Mouse (Mus musculus) adrenal gland (tissue): Measurements from ENCODE around the gene Erc2.

Experiments
- intact Hi-C: fragments of 180-260 bp; cut with DNase I; formaldehyde crosslinking; loops from one replicate; pipeline ENCODE4 v1.15.1; 2025

Erc2 gene

GRCm38 (mm10) chr14:28420596-28420995 lies 798.4 kb downstream of the Erc2 start:
- intact Hi-C loops, result no loop called here

- intact Hi-C loops, result no loop called here
Observed at GRCm38 (mm10) chr14:28426610-28427009, 804.4 kb downstream of the Erc2 start.

- intact Hi-C loops, result no loop called here
Observed at GRCm38 (mm10) chr14:28431703-28432309, 809.6 kb downstream of the Erc2 start.

GRCm38 (mm10) chr14:28434996-28435395 lies 812.8 kb downstream of the Erc2 start:
- intact Hi-C loops, result no loop called here

GRCm38 (mm10) chr14:28439171-28439570 lies 816.9 kb downstream of the Erc2 start:
- intact Hi-C loops, result no loop called here

GRCm38 (mm10) chr14:28441240-28441967 lies 819.2 kb downstream of the Erc2 start:
- intact Hi-C loops, result no loop called here

GRCm38 (mm10) chr14:28443254-28443944 lies 821.2 kb downstream of the Erc2 start:
- intact Hi-C loops, result no loop called here

- intact Hi-C loops, result loop anchor here (5.0 kb wide), 1 partner anchor 62 kb away; no protein-coding TSS in a partner anchor
Observed at GRCm38 (mm10) chr14:28445737-28446136, 823.5 kb downstream of the Erc2 start.

- intact Hi-C loops, result no loop called here
Observed at GRCm38 (mm10) chr14:28451771-28452170, 829.5 kb downstream of the Erc2 start.

GRCm38 (mm10) chr14:28456372-28457076 lies 834.3 kb downstream of the Erc2 start:
- intact Hi-C loops, result no loop called here

GRCm38 (mm10) chr14:28457428-28457827 lies 835.2 kb downstream of the Erc2 start:
- intact Hi-C loops, result no loop called here

- intact Hi-C loops, result no loop called here
Observed at GRCm38 (mm10) chr14:28467956-28468355, 845.7 kb downstream of the Erc2 start.

- intact Hi-C loops, result no loop called here
Observed at GRCm38 (mm10) chr14:28469696-28470095, 847.5 kb downstream of the Erc2 start.

- intact Hi-C loops, result no loop called here
Observed at GRCm38 (mm10) chr14:28470212-28470611, 848.0 kb downstream of the Erc2 start.

GRCm38 (mm10) chr14:28475012-28475411 lies 852.8 kb downstream of the Erc2 start:
- intact Hi-C loops, result no loop called here

GRCm38 (mm10) chr14:28475421-28475820 lies 853.2 kb downstream of the Erc2 start:
- intact Hi-C loops, result no loop called here

- intact Hi-C loops, result no loop called here
Observed at GRCm38 (mm10) chr14:28476746-28477145, 854.5 kb downstream of the Erc2 start.

- intact Hi-C loops, result no loop called here
Observed at GRCm38 (mm10) chr14:28480866-28481265, 858.6 kb downstream of the Erc2 start.

GRCm38 (mm10) chr14:28493806-28494205 lies 871.6 kb downstream of the Erc2 start:
- intact Hi-C loops, result no loop called here

- intact Hi-C loops, result no loop called here
Observed at GRCm38 (mm10) chr14:28494273-28494672, 872.0 kb downstream of the Erc2 start.

GRCm38 (mm10) chr14:28501216-28501878 lies 879.1 kb downstream of the Erc2 start:
- intact Hi-C loops, result loop anchor here (10.0 kb wide), 1 partner anchor 593 kb away; no protein-coding TSS in a partner anchor
